Mouse (Mus musculus) layer of hippocampus, adult 11-12 months (tissue): ENCODE data around the gene Gm17617.
"Not testable (repeated sequence)": the region's sequence is repeated elsewhere in the genome, so short reads cannot be mapped to it uniquely, and the experiment has no call there.

Experiments
- DNase-seq: peaks from one replicate; pipeline ENCODE4 v3.0.0; 2022; ENCODE audit warnings: low spot score

Gene Gm17617

GRCm38 (mm10) chr13:55124903-55125302 is 8.4 kb downstream of the Gm17617 start:
- no peak for DNase-seq

DNA sequence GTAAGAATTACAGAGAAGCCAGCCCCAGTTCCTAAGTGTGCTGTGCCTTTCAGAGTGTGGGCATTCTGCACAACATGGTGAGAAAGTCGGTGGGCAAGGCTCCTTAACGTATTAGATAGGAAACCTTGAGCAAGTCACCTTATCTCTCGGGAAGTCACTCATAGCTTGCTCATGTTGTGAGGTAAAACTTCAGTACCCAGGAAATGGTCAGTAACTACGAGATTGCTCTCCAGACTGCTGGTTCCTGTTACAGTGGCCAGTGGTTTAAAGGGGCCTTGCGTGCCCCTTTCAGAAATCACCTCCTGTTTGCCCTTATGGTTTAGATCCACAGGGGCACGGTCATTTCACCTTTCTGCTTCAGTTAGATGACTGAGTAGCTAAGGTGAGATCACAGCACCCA is 19.0 kb downstream of the Gm17617 start:
- DNase-seq, result no peak

DNA sequence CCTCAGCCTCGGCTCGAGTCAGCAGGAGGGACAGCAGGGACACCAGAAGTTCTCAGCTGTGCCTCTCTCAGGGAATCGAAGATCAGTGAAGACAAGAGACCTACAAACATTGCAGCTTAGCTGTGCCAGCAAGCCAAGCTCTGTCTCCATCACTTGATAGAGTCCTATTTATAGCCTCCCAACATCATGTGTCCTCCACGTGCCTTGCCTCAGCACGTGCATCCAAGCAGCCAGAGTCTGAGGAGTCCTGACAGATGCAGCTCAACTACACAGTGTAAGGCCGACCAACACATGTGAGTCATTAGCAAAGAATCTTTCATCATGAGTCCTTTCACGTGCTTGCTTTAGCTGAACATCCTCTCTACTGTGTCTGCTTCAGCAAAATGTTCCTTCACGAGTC is 25.7 kb downstream of the Gm17617 start:
- DNase-seq, result peak; percentile 38

- no peak for DNase-seq
Measured at GRCm38 (mm10) chr13:55107116-55107515, 26.2 kb downstream of the Gm17617 start.

GRCm38 (mm10) chr13:55105953-55106691 is 27.2 kb downstream of the Gm17617 start:
- no peak for DNase-seq

GRCm38 (mm10) chr13:55105045-55105952 is 28.0 kb downstream of the Gm17617 start, which contains the start of gene Zfp346:
Gene Zfp346 (plus strand): TSS chr13:55105311.
- DNase-seq, result peak; percentile 98

GRCm38 (mm10) chr13:55103351-55103750 is 30.0 kb downstream of the Gm17617 start:
- DNase-seq, result no peak

DNA sequence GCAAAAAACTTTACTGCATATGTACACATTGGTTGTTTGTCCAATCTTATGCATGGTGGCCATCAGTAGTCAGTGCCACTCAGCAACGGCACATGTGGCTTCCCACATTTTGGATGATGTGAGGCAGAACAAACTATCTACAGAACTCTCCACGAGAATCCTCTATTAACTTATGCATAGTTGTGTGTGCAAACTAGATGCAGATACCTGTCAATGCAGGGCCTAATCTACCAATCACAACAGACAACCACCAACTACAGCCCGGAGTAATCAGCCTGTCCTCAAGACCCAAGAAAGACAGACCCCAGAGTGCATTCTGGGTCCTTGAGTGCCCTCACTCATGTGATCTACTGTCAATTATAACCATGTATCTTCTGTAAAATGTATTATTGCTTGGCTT is 31.0 kb downstream of the Gm17617 start:
- no peak for DNase-seq

DNA sequence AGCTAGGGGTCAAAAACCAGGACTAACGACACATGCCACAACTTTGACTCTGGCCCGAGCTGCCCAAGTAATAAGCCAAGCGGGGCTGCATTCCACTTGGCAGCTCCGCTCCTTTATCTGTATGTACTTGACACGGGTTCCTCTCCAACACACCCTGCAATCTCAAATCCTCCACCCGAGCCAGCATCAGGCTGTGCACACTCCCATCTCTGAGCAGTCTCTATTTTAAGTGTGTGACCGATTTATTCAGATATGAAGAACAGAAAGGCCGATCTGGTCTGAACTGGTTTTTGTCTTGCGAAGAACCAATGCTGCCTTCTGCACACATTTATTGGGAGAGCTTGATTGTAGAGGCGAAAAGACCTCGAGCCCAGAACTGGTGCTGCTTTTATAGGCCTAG is 31.7 kb downstream of the Gm17617 start:
- DNase-seq, result no peak

DNA sequence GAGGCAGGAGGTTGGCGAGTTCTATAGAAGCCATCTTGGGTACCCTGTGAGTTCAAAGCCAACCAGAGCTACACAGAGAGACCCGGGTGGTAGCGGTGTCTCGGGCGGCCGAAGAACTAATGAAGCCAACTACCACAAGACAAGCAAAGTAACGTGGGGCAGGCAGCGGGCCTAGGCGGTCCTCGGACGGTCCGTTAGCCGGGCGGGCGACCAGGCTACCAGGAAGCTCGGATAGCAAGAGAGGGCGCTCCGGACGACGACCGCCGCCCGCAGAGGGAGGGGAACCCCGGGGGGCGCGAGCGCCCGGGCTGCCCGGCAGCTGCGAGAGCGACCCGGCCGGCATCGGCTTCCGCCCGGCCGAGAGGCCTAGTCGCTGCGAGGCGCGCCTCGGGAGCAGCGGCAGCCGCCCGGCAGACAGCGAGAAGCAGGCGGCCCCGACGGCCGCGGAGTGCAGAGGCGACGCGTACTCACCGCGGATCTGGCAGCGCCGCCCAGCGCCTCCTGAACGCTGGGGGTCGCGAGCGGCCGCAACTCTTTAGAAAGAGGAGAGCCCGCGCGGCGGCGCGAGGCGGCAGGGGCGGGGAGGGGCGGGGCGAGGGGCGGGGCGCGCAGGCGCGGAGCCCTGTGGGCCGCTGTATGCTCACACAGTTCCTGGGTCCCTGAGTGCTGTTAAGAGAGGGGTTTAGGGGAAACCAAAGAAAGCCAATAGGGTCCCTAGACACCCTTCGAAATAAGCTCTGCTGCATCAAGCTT is 33.4 kb downstream of the Gm17617 start, which contains the start of gene Uimc1:
TSS of gene Uimc1 (minus strand) at position 575 of the 753 bp plus-strand sequence.
- peak; percentile 80 for DNase-seq

- peak; percentile 41 for DNase-seq
Measured at GRCm38 (mm10) chr13:55099066-55099725, 34.2 kb downstream of the Gm17617 start.

GRCm38 (mm10) chr13:55097841-55098240 is 35.5 kb downstream of the Gm17617 start:
- DNase-seq, result not testable (repeated sequence)

- DNase-seq, result peak; percentile 40
Measured at GRCm38 (mm10) chr13:55092588-55092987, 40.8 kb downstream of the Gm17617 start.
